Mouse (Mus musculus) kidney, postnatal 25 days (tissue): Measurements from ENCODE around the gene Rtn4rl2.

Source experiments
- DNase-seq, 2 experiments: peaks; one replicate each; pipeline ENCODE4 v3.0.0; 2021; ENCODE audit warnings: mixed read lengths in 2 of 2

Gene Rtn4rl2

DNA sequence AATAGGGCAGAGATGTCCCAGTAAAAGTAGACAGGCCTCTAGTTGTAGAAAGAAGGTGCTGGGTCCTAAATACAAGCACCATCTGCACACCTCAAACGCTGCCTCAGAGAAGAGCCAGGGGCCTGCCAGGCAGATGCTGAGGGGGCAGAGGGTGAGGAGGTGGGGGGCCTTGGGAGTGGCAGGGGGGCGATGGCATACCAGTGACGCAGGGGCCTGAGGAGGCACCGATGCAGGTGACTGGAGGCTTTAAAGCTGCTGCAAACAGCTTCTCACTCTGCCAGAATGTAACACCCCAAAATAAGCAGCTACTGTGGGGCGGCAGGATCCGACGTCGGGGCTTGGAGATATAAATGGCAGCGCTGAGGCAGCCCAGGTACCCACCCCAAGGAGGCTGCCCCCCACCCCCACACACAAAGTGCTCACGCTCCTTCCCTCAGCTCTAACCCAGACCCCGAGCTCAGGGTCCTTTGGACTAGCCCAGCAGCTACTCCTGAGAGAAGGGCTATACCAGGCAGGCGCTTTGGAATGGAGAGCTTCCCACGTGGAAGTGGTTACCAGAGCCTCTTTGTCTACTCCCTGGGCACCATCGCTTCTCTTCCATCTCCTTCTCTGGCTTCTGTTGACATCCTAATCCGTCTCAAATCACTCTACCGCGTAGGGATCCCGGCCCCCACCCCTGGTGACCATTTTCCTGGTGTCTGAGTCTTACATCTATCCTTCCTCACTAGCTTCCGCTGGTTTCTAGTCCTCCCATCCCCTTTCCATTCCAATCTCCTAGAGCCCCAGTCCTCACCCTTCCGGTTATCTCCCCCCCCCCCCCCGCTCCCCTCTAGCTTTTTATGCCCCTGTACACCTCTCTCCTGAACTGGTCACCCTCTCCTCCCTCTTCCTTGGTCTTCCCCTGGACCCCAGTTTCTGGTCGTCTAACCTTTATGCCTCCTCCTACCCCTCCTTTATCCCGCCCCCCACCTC lies 1.1 kb downstream of the Rtn4rl2 start:
- peak in 1 of 2 experiments; percentile 27 for DNase-seq

DNA sequence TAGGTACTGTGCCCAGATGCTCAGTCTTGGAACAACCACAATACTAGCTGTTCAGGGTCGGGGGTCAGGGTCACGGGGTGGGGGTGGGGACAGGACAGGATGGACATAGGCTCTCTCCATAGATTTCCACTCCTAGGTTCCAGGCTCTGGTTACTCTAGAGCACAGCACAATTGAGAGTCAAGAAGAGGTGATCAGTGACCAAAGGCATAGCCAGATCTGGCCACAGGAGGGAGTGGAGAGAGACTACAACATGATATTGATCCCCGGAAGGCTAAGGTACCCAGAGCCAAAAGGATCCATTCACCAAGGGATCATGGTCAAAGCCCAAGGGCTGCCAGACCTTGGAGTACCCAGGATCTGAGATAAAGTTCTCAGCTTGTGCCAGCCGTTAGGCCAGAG lies 1.9 kb downstream of the Rtn4rl2 start:
- peak in 1 of 2 experiments; percentile 12 for DNase-seq

DNA sequence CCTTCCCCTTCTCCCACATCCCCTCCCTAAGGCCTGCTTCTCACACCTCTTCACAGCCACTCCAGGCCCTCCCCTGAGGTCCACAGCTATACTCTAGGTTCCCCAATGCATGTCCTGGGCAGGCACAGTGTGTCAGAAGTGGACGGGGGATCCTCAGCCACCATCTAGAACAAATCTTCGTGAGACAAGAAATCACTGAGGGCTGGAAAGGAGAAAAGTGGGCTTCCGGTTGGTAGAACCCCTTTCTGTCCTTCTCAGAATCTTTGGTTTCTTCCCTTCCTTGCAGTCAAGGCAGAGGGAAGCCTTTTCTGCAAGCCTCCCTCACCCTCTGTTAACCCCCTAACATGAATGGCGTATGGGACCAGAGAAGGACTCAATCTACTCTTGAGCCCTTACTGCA lies 2.6 kb downstream of the Rtn4rl2 start:
- DNase-seq: peak in 1 of 2 experiments; percentile 21

DNA sequence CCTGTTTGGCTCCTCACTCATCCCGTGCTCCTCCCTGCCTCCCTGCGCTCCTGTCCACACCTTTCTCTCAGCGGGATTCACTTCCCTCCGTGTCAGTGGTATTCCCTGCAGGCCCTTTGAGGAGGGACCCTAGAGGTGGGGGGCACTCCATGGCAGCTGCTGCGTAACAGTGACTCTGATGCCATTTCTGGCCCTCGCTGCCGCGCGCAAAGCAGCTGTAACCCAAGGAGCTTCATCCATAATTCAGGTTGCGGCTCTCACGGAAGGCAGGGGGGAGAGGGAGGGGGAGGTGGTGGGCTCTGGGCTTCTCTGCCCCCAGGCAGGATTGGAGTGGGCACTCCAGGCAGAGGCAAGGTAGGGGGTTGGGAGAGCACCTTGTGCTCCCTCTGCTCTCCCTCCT lies 3.0 kb downstream of the Rtn4rl2 start:
- DNase-seq: peak in 1 of 2 experiments; percentile 28

DNA sequence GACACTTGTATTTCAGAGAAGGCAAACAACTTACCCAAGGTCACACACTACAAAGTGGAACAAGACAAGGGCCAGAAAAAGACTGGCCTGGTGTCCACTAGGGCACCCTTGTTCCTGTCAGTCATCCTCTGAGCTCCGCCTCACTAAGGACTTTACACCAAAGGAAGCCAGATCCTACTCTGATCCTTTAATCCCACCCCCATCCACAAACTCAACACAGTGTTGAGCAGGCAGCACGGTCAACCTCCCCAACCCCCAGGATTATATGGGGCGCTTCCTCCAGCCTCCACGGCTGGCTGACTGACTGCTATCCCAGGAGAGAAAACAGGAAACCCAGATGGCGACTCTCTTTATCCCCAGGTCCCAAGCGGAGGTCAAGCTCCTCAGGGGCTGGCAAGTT lies 3.4 kb downstream of the Rtn4rl2 start:
- DNase-seq: no peak

DNA sequence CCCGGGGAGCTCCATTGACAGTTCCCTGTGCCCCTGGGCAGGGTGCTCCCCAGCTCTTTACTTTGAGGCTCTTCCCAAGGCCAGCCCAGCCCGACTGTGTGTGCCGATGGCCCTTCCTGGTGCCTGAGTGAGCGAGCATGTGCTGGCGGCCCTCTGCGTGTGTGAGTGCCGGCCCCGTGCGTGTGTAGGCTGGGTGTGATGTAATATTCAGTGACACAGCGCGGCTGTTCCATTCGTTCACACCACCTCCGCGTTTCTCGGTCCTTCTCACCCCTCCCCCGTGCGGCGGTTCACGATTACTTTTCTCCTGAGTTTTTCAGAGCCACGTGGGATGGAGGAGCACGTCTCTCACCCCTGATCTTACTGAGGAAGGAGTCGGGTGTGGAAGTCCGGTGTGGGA lies 3.9 kb downstream of the Rtn4rl2 start:
- no peak for DNase-seq

DNA sequence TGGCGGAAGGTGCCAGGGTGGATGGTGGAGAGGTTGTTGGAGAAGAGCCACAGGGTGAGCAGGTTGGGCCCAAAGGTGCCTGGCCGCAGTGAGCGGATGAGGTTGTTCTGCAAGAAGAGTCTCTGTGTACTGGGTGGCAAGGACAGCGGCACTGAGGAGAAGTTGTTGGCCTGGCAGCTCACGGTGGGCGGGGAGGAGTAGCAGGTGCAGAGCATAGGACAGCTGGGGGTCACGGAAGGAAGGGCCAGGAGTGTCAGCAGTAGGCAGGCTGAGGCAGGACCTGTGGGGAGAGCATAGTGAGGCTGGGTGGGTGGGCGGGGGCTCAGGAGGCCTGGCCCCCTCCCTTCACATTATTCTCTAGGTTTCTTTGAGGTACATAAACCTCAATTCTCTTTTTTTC lies 5.9 kb downstream of the Rtn4rl2 start:
- no peak for DNase-seq

DNA sequence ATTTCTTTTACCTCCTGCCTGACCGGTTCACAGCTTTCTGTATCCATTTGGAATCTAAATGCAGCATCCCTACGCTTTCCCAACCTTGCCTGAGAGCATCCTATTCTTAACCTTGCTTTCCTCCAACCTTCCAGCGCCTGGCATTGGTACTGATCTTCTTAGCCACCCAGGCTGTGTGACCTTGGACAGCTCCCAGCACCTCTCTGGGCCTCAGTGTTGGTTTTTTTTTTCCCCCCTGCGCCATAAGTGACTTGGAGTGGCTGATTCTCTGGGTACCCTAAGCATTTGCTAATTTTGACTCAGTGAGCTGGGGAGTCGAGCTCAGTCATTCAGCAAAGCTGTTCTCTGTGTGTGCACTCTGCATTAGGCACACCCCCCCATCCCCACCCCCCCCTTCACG lies 10.7 kb downstream of the Rtn4rl2 start:
- no peak for DNase-seq

DNA sequence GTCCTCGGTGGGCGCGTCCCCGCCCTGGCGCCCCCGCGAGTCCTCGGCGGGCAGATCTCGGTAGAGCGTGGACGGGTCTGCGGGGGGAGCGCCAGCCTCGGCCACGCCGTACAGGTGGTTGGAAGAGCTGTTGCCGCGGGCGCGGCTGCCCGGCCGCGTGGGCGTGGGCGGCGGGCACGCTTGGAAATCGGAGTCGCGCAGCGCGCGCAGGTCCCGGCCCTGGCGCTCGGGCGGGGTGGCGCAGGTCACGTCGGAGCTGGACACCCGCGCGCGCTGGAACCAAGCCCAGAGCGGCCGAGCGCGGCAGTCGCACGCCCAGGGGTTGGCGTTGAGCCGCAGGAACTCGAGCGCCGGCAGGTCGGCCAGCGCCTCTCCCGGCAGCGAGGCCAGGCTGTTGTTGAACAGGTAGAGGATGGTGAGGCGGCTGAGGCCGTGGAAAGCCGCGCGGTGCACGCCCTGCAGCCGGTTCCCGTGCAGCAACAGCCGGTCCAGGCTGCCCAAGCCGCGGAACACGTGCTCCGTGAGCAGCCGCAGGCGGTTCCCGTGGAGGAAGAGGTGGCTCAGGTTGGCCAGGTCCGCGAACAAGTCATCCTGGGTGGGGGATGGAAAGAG lies 14.3 kb downstream of the Rtn4rl2 start:
- peak; percentile 77 to 84 for DNase-seq

DNA sequence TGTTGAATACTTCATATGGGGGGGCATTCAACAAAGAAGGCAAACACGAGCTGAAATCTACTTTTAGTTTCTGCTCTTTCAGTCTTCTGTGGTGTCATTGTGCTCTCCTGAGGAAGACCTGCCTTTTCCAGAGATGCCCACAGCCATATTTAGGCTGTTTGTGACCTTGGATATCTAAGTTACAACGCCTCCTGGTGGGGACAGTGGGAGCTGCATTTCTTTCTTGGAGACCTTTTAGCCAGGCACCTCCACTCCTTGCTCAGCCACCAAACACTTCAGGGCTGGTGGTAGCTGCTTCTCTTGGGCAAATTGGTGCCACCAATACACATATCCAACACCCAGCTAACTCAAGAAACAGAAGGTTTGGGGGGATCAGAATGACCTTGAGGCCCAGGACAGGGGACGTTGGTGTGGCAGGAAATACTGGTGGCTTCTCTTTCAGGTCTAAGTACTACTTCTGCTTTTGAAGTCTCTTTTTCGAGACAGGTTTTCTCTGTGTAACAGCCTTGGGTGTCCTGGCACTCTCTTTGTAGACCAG lies 15.8 kb downstream of the Rtn4rl2 start:
- peak in 1 of 2 experiments; percentile 32 for DNase-seq

DNA sequence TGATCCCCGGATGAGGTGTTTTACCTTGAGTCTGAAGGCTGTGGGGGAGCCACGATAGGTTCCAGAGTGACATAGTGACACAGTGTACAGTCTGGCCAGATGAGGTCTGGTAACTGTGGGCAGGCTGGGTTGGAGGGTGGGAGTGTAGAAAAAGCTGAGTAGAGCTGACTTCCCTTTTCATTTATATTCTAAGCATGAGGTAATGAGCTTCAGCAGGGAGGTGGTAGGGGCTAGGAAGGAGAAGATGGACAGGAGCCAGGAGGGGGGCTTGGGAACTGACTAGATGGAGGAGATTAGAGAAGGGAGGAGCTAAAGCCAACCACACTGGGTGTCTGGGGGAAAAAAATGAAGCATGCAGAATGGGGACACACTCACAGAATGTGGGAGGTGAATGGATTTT lies 17.5 kb downstream of the Rtn4rl2 start:
- no peak for DNase-seq

DNA sequence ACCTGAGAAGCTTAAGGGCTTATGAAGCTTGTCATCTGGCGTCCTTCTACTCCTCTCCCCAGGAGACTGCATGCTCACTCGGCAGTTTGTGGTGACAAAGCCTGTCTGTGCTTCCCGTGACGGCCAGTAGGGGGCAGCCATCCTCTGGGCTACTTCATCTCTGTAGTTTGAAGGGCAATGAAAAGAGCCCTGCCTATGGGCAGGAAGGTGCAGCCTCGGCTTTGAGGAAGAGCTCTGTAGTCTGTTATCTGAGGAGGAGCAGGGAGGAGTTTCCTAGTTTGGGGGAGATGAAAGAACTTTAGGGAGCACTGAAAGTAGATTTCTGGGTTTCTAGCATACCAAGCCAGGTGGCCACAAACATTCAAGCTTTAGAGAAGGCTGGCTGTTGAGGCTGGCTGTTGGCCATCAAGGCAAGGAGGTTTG lies 18.0 kb downstream of the Rtn4rl2 start:
- DNase-seq: peak; percentile 63 to 75

DNA sequence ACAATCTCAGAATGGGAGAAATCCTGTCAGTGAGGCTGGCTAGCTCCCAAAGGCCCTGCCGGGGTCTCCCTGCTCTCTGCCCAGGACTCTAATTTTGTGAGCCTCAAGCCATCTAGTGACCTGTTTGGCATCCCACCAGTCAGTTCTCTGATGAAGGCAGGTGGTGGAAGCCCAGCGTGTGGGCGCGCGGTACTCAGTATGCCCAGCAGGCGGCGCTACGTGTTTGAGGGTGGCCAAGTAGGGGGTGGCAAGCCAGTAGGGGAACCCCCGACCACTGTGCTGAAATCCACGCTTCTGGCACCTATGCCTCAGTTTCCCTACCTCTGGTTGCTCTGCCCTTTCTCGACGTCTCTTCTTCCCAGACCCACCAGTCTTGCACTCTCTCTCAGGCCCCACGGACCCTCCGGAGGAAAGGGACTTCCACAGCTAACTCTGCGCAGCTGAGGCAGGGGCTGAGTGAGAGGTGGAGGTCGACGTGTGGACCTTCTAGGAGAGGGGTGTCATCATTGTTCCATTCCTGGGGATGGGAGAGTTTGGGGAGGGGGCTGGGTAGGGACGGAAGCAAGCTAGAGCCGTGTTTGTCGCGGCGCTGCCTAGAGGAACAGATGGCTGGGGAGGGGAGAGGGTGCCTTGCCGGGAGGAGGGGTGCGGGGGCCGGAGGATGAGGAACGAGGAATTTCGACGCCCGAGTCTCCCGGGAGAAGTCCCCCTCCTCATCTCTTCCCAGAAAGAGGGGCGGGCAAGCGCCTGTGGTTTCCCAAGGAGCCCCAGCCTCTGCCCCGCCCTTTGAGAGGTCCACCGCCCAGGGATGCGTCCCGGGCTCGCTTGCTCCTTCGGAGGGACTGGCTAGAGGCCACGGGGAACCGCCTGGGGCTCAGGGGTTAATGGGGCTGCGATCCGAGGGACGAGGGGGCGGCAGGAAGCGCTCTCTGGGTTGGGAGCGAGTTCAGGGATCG lies 20.6 kb downstream of the Rtn4rl2 start:
- DNase-seq: peak; percentile 57 to 64

DNA sequence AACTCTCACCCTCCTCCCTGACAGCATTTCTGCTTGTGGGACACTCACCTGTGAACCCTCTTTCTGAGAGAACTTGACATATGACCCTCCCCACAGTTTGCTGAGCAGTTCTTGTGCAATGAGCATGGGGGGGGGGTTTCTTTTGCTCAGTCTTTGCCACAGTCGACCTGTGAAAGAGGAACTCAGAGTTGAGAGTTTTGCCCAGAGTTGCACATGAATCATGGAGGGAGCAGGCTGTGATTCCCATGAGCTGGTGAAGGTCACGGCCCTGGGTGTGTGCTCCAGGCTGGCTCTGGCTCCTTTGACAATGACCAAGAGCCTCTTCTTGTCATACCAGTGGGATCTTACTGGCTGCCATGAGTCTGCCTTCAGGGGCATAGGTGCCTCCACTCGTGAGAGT lies 24.3 kb downstream of the Rtn4rl2 start:
- no peak for DNase-seq

DNA sequence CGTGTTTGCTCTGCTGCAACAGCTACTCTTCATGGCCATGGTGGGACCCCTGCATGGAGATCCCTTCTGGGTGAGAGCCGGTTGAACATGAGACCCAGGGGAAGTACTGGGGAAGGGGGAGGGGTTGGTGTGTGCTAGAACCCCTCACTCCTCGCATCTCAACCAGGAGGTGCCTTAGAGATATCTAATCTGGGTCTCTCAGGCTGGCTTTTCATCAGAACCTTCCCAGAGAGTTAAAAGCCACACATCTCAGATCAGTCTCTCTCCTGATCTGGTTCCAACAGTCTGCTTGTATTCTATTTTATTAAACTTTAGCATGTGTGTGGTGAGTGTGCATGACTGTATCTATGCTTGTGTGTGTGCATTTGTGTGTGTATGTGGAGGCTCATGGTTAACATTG lies 25.1 kb downstream of the Rtn4rl2 start:
- DNase-seq: no peak

DNA sequence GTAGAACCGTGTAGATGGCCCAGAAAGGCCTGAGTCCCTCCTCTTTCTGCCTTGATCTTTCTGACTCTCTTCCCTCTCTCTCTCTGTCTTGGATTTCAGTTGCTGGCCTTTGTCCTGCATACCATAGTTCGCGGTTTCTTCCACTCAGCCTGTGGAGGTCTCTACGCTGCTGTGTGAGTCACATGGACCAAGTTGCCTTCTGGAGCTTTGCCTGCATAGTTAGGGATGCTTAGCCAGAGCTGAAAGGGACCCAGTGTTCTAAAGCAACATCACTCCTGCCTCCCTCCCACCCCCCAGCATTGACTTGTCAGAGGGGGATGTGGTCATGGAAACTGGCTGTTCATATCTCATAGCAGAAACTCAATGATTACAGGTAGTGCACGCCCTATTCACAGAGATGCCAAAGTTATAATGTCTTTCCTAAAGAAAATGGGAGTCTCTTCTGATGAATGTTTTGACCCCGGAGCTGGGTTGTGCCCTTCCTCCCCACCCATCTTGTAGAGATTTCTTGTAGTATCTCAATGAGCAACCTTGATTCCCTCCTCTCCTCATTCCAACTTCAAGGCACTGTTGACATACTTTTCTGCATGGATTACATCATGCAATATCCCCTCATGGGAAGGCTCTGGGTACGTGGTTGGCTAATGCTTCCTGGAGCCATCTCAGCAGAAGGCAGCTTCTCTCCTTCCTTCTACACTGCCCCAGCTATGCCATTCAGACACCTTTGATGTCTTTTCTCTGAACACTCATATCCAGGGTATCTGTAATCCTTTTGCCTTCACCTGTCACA lies 26.3 kb downstream of the Rtn4rl2 start:
- no peak for DNase-seq

DNA sequence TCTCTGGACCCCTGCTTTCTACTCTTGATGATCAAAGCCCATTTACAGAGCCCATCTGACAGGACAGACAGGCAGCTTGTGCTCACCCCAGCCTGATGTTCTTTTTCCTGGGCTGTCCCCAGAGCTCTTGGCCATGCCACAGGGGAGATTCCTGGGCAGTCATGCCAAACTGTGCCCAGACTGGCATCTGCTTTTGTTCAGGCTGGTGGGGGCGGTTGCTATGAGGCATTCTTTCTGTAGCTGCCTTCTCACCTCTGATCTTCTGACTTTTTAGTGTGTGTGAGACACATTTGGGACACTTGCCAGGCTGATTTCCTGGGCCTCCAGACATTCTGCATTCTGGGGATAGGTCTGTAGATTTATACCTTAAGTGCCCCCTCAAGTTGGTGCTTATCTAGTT lies 28.0 kb downstream of the Rtn4rl2 start:
- no peak for DNase-seq

DNA sequence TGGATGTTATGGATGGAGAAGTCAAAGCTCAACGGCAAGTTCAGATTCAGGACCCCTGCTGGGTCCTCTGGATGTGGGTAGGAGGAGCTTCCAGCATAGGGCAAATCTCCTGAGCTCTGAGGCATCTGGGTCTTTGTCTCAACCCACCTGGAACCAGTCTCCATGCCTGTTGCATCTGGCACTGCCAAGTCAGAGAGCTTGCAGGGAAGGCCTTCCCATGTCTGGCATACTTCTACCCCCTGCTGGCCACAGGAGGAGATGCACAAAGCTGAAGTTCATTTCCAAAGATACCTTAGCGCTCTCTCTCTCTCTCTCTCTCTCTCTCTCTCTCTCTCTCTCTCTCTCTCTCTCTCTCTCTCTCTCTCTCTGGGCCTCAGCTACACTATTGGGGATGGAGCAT lies 30.8 kb downstream of the Rtn4rl2 start:
- DNase-seq: peak; percentile 67 to 78

DNA sequence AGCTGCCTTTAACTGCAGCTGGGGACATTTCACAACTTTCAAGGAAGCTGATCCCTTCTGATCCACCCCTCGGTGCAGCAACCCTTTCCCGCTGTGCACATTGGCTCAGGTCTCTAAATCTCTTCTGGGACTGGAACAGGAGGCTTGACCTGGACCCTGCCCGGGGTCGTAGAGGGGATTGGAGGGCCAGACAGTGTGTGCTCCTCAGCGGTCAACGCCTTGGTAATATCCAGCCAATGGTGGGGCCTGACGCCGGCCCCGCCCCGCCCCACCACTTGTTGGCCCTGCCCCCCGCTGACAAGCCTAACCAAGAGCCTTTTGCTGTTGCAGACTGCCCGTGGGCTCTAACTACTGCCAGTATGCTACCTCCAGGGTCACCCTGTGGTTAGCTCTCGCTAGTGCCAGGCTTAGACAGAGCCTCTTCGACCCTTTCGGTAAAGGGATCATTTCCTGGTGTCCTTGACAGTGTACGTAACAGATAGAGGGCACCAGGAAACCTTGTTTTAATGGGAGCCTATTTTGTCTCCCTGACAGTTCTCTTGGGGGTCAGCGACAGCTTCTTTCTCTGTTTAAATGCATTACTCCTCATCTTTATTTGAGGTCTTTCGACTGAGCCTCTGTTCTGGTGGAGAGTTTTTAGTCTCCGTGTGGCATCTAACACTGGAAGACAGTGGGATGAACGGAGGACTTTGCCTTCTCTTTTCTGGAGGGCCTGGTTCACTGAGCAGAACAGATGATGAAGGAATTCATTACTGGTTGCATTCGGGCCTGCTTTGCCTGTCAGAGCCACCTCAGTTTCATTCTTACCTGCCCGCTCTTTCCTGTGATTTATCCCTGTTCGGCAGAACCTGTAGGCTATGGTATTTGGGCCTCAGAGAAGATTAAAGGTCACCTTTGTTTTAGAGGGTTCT lies 35.1 kb downstream of the Rtn4rl2 start:
- peak; percentile 78 to 93 for DNase-seq

DNA sequence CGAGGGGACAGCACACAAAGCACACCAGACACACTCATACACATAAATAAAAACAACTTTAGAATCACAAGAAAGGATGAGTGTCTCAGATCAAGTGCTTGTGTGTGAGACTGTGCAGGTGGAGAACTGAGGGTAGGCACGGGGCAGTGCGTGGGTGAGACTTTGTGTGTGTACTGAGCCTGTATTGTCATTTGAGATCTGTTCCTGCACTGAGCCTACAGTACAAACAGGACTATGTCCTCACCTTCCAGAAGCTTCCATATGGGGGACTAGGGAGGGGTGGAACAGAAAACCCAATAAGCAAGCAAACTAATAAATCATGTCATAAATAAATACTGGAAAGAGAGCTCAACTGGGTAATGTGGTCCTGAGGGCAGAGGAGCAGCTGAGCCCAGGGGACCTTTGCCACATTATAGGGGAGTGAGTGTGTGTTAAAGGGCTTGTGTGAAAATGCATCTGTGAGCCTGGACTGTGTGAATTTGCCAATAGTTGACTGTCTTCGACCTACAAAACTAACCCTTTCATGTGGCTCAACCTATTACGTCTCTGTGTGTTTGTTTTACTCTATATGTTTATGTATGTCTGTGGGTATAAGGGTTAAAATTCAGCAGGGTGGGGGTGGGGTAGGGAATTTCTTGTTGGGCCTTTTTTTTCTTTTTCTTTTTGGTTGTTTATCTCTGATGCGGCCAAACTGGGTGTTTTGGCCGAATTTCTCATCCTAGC lies 35.9 kb downstream of the Rtn4rl2 start:
- DNase-seq: no peak
